Mouse (Mus musculus): ENCODE measurements around the gene Cux2.

GRCm38 (mm10) chr5:121998981-121999795 lies 50.7 kb downstream of the Cux2 start:
- TF ChIP-seq CTCF (IDR thresholded peaks at IDR 0.05; ENCODE audit: borderline replicate concordance, insufficient read depth, low read depth, low read length) (peak; percentile 58; the same call in 1 of the 2 replicates), POLR2A (IDR thresholded peaks at IDR 0.05; ENCODE audit: borderline replicate concordance, insufficient read depth, low read length) (no peak)

Data from cerebellum, adult 2 months (tissue).